Mouse (Mus musculus) embryonic fibroblast, embryonic 13.5 days (primary cell): ENCODE data around the gene 1700020D05Rik.

Experiments
- CTCF ChIP-seq: IDR thresholded peaks from 2 replicates; pipeline ENCODE4 v1.5.1; 2011; ENCODE audit warnings: mild to moderate bottlenecking, control low read depth, low read length, moderate library complexity, borderline replicate concordance; ENCODE audit not compliant: insufficient read depth
- POLR2A ChIP-seq: IDR thresholded peaks from 2 replicates; pipeline ENCODE4 v1.6.1; 2011; ENCODE audit warnings: low read depth, mild to moderate bottlenecking, control low read depth, low read length, moderate library complexity

DNA sequence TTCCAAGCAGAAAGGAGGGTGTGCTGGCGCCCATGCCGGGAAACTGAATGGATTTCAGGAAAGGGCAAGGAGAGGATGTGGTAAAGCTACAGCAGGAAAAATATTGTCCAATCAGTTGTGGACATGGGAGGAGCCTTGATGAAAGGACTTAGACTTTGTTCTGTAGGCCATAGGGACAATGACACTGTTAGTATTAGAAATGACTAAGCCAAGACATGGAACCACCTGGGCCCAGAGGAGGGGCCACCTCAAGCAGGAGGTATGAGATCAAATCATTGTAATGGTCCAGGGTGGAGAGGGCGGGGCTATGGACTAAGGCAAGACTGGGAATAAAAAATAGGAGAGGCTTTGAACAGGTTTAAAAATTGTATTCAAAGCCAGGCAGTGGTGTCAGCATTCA is 15.1 kb upstream of the 1700020D05Rik start:
- TF ChIP-seq CTCF (no peak), POLR2A (no peak)
